Mouse (Mus musculus) liver, embryonic 14.5 days (tissue): Measurements from ENCODE around the gene Spop. TPM values are rescaled to one million over a fixed set of nuclear protein-coding genes. Genes with fewer than 3 reads are reported as not detected.

Source experiments
- ATAC-seq: fragments of 200-750 bp; cut with Nextera tagmentation; 2 replicates; pipeline ENCODE4 v1.8.0; 2017; ENCODE audit warnings: moderate number of reproducible peaks, mild to moderate bottlenecking, moderate library complexity; ENCODE audit not compliant: insufficient read depth
- DNase-seq, 3 experiments: peaks; one replicate each; pipeline ENCODE4 v3.0.0-alpha.2; 2012 to 2013; ENCODE audit warnings: low read depth in 3 of 3, low spot score in 3 of 3
- H3K27ac ChIP-seq: fragments of 300-500 bp; sonication (generic); 2 replicates; pipeline ENCODE4 v1.5.1; 2014; ENCODE audit warnings: moderate library complexity, mild to moderate bottlenecking, control low read depth, inconsistent platforms
- H3K27me3 ChIP-seq: fragments of 300-500 bp; sonication (generic); 2 replicates; pipeline ENCODE4 v1.6.1; 2014; ENCODE audit warnings: mild to moderate bottlenecking, low read length, moderate library complexity; ENCODE audit not compliant: control insufficient read depth, insufficient read depth
- H3K36me3 ChIP-seq: fragments of 300-500 bp; sonication (generic); replicated peaks from 2 replicates; pipeline ENCODE4 v1.6.1; 2014; ENCODE audit warnings: low read depth; ENCODE audit not compliant: control insufficient read depth, insufficient read depth
- H3K4me1 ChIP-seq, 2 experiments: fragments of 200-500 bp in 1 of 2; fragments of 300-500 bp in 1 of 2; sonication (generic) in 1 of 2; replicated peaks; 2 replicates each; pipeline ENCODE4 v1.6.1; 2012 to 2014; ENCODE audit warnings: antibody characterized with exemption in 1 of 2, inconsistent platforms in 1 of 2, low read length in 1 of 2; ENCODE audit not compliant: control insufficient read depth in 2 of 2, insufficient read depth in 2 of 2
- H3K4me2 ChIP-seq: fragments of 300-500 bp; sonication (generic); 2 replicates; pipeline ENCODE4 v1.6.1; 2014; ENCODE audit warnings: low read depth, mild to moderate bottlenecking, control low read depth, moderate library complexity
- H3K4me3 ChIP-seq, 2 experiments: fragments of 200-500 bp in 1 of 2; fragments of 300-500 bp in 1 of 2; sonication (generic) in 1 of 2; 2 replicates each; pipeline ENCODE4 v1.5.1; 2012 to 2014; ENCODE audit warnings: low read depth in 2 of 2, low read length in 2 of 2, mild to moderate bottlenecking in 2 of 2, control low read depth in 1 of 2, inconsistent platforms in 1 of 2, moderate library complexity in 1 of 2; ENCODE audit not compliant: insufficient read depth in 1 of 2
- H3K9ac ChIP-seq: fragments of 300-500 bp; sonication (generic); replicated peaks from 2 replicates; pipeline ENCODE4 v1.6.1; 2014; ENCODE audit warnings: mild to moderate bottlenecking, control low read depth, moderate library complexity
- H3K9me3 ChIP-seq: fragments of 300-500 bp; sonication (generic); 2 replicates; pipeline ENCODE4 v1.6.1; 2016; ENCODE audit warnings: low read length, mixed read lengths; ENCODE audit not compliant: control insufficient read depth
- CTCF ChIP-seq: IDR thresholded peaks from 2 replicates; pipeline ENCODE4 v1.5.1; 2016; ENCODE audit warnings: antibody characterized with exemption, low read depth, control low read depth
- EP300 ChIP-seq: IDR thresholded peaks from 2 replicates; pipeline ENCODE4 v1.6.1; 2016; ENCODE audit warnings: antibody characterized with exemption, low read depth
- WGBS: fragments of 180-500 bp; shearing (Covaris S2); extraction: QIAGEN DNeasy Blood & Tissue Kit; methylation state at CpG from one replicate; pipeline ENCODE4 v1.1.7; 2014; ENCODE audit not compliant: insufficient replicate concordance; 5-methylcytosine and 5-hydroxymethylcytosine counted together
- polyA plus RNA-seq, 2 experiments: library from polyadenylated mRNA; depleted of rRNA in 1 of 2; stranded (reverse) in 1 of 2; unstranded in 1 of 2; fragments of >200 nt; fragmentation: Nextera tagmentation in 1 of 2; extraction: Ambion mirVana in 1 of 2; gene quantifications; 2 replicates each; pipeline versions ENCODE4 v1.2.1 to v1.2.3; 2012 to 2014

Spop gene
- polyA plus RNA-seq, 2 experiments: 22.0 to 31.8 TPM

- H3K4me1 ChIP-seq: peaks cover 5% of the 10 kb centered on the region in 2 experiments
- DNase-seq (no peak), ATAC-seq (no peak)
- no peak overlapping the region for H3K4me2 ChIP-seq
- H3K27ac ChIP-seq: no peak overlapping the region
- H3K36me3 ChIP-seq: peaks cover 83% of the 10 kb centered on the region
- no peak overlapping the region for H3K9ac ChIP-seq
- whole genome bisulfite sequencing: 80% methylated on average over 9 of the region's 9 CpGs
- H3K27me3 ChIP-seq: no peaks in the 10 kb centered on the region
- H3K9me3 ChIP-seq: no peaks in the 10 kb centered on the region
- TF ChIP-seq EP300 (no peak), CTCF (no peak)
- no peak overlapping the region for H3K4me3 ChIP-seq
These were observed 35.0 kb upstream of the Spop start for GRCm38 (mm10) chr11:95378926-95379325.

GRCm38 (mm10) chr11:95379552-95379951 is 34.3 kb upstream of the Spop start:
- Histone ChIP-seq H3K4me1 (peaks cover 5 to 7% of the 10 kb centered on the region in 2 experiments), H3K27me3 (no peaks in the 10 kb centered on the region), H3K9me3 (no peaks in the 10 kb centered on the region), H3K4me3 (no peak overlapping the region), H3K27ac (no peak overlapping the region), H3K9ac (no peak overlapping the region), H3K4me2 (no peak overlapping the region), H3K36me3 (peaks cover 77% of the 10 kb centered on the region)
- TF ChIP-seq EP300: no peak
- TF ChIP-seq CTCF: no peak
- ATAC-seq (no peak), DNase-seq (no peak)
- 72% methylated on average over 5 of the region's 5 CpGs for WGBS

GRCm38 (mm10) chr11:95380711-95381110 is 33.2 kb upstream of the Spop start:
- Histone ChIP-seq H3K36me3 (peaks cover 65% of the 10 kb centered on the region), H3K9ac (no peak overlapping the region), H3K27me3 (no peaks in the 10 kb centered on the region), H3K27ac (no peak overlapping the region), H3K9me3 (no peaks in the 10 kb centered on the region), H3K4me3 (no peak overlapping the region), H3K4me2 (no peak overlapping the region), H3K4me1 (peaks cover 10% of the 10 kb centered on the region in 2 experiments)
- DNase-seq (no peak), ATAC-seq (no peak)
- TF ChIP-seq EP300 (no peak), CTCF (no peak)
- 90% methylated on average over 7 of the region's 7 CpGs for WGBS

GRCm38 (mm10) chr11:95381146-95381545 is 32.7 kb upstream of the Spop start:
- no peak overlapping the region for H3K4me3 ChIP-seq
- H3K9me3 ChIP-seq: no peaks in the 10 kb centered on the region
- TF ChIP-seq CTCF (no peak), EP300 (no peak)
- no peak overlapping the region for H3K27ac ChIP-seq
- no peak overlapping the region for H3K9ac ChIP-seq
- DNase-seq (no peak), ATAC-seq (no peak)
- H3K36me3 ChIP-seq: peaks cover 61% of the 10 kb centered on the region
- no peaks in the 10 kb centered on the region for H3K27me3 ChIP-seq
- WGBS: 93% methylated on average over 1 of the region's 1 CpGs
- peaks cover 11 to 12% of the 10 kb centered on the region in 2 experiments for H3K4me1 ChIP-seq
- no peak overlapping the region for H3K4me2 ChIP-seq

GRCm38 (mm10) chr11:95383331-95383986 is 30.4 kb upstream of the Spop start:
- DNase-seq (no peak), ATAC-seq (no peak)
- H3K36me3 ChIP-seq: peaks cover 43% of the 10 kb centered on the region
- H3K27me3 ChIP-seq: no peaks in the 10 kb centered on the region
- H3K4me1 ChIP-seq: peaks cover 11 to 12% of the 10 kb centered on the region in 2 experiments
- H3K4me2 ChIP-seq: peak overlapping the region; percentile 87
- H3K4me3 ChIP-seq: peak overlapping the region in 1 of 2 experiments; percentile 82; a peak in 2 of 4 replicates
- 71% methylated on average over 5 of the region's 5 CpGs for WGBS
- H3K9ac ChIP-seq: no peak overlapping the region
- H3K27ac ChIP-seq: peak overlapping the region; percentile 53
- TF ChIP-seq EP300: no peak
- no peak for TF ChIP-seq CTCF
- H3K9me3 ChIP-seq: no peaks in the 10 kb centered on the region
